Mouse (Mus musculus) heart, embryonic 14.5 days (tissue): ENCODE measurements around the gene Ago4. TPM values are rescaled to one million over a fixed set of nuclear protein-coding genes. Genes with fewer than 3 reads are reported as not detected.

Experiments
- ATAC-seq: fragments of 200-750 bp; cut with Nextera tagmentation; 2 replicates; pipeline ENCODE4 v1.8.0; 2017; ENCODE audit warnings: low read depth, moderate TSS enrichment; ENCODE audit not compliant: insufficient number of reproducible peaks, insufficient read depth, low FRiP score
- H3K27ac ChIP-seq, 2 experiments: fragments of 200-500 bp in 1 of 2; fragments of 300-500 bp in 1 of 2; sonication (generic) in 1 of 2; replicated peaks in 1 of 2; 2 replicates each; pipeline ENCODE4 v1.5.1; 2012 to 2014; ENCODE audit warnings: low read depth in 2 of 2, low read length in 2 of 2, control low read depth in 1 of 2, mild to moderate bottlenecking in 1 of 2, mixed read lengths in 1 of 2; ENCODE audit not compliant: control insufficient read depth in 1 of 2, insufficient read depth in 1 of 2
- H3K27me3 ChIP-seq: fragments of 300-500 bp; sonication (generic); 2 replicates; pipeline ENCODE4 v1.6.1; 2014; ENCODE audit warnings: mild to moderate bottlenecking, low read length, control low read depth; ENCODE audit not compliant: control insufficient read depth, insufficient read depth
- H3K36me3 ChIP-seq: fragments of 300-500 bp; sonication (generic); 2 replicates; pipeline ENCODE4 v1.6.1; 2014; ENCODE audit warnings: mild to moderate bottlenecking, control low read depth, low read length, mixed read lengths; ENCODE audit not compliant: control insufficient read depth, insufficient read depth
- H3K4me1 ChIP-seq, 2 experiments: fragments of 200-500 bp in 1 of 2; fragments of 300-500 bp in 1 of 2; sonication (generic) in 1 of 2; 2 replicates each; pipeline ENCODE4 v1.6.1; 2012 to 2014; ENCODE audit warnings: low read length in 2 of 2, control low read depth in 1 of 2, mixed read lengths in 1 of 2; ENCODE audit not compliant: control insufficient read depth in 2 of 2, insufficient read depth in 2 of 2
- H3K4me2 ChIP-seq: fragments of 300-500 bp; sonication (generic); 2 replicates; pipeline ENCODE4 v1.6.1; 2014; ENCODE audit warnings: mild to moderate bottlenecking, low read length
- H3K4me3 ChIP-seq, 2 experiments: fragments of 200-500 bp in 1 of 2; fragments of 300-500 bp in 1 of 2; sonication (generic) in 1 of 2; 2 replicates each; pipeline ENCODE4 v1.5.1; 2012 to 2014; ENCODE audit warnings: low read length in 2 of 2, mild to moderate bottlenecking in 2 of 2, control low read depth in 1 of 2, low read depth in 1 of 2, moderate library complexity in 1 of 2; ENCODE audit not compliant: control insufficient read depth in 1 of 2, insufficient read depth in 1 of 2
- H3K9ac ChIP-seq: fragments of 300-500 bp; sonication (generic); 2 replicates; pipeline ENCODE4 v1.6.1; 2014; ENCODE audit warnings: mild to moderate bottlenecking, low read length
- H3K9me3 ChIP-seq: fragments of 300-500 bp; sonication (generic); 2 replicates; pipeline ENCODE4 v1.6.1; 2016; ENCODE audit warnings: low read length, control low read depth; ENCODE audit not compliant: control insufficient read depth
- WGBS: fragments of 180-500 bp; shearing (Covaris S2); extraction: QIAGEN DNeasy Blood & Tissue Kit; methylation state at CpG from one replicate; pipeline ENCODE4 v1.1.7; 2014; 5-methylcytosine and 5-hydroxymethylcytosine counted together
- polyA plus RNA-seq: library from polyadenylated mRNA; unstranded; fragments of >200 nt; fragmentation: Nextera tagmentation; extraction: Ambion mirVana; gene quantifications from 2 replicates; pipeline ENCODE4 v1.2.1, GENCODE M21; 2014

Ago4 gene
- polyA plus RNA-seq, 1 experiment from 2014 or later: 1.6 TPM

- peak; percentile 91 for ATAC-seq
- no peaks in the 10 kb centered on the region for H3K9me3 ChIP-seq
- no peaks in the 10 kb centered on the region for H3K27me3 ChIP-seq
- H3K9ac ChIP-seq: peak within 1 kb of the TSS; percentile 83
- peak within 1 kb of the TSS; percentile 40 to 63; a peak in 2 of 4 replicates for H3K27ac ChIP-seq
- peak within 1 kb of the TSS; percentile 75 for H3K4me2 ChIP-seq
- H3K4me3 ChIP-seq: peak within 1 kb of the TSS; percentile 72 to 85
- WGBS: under 1% methylated on average over 54 of the region's 54 CpGs
- H3K4me1 ChIP-seq: peaks cover 0 to 2% of the 10 kb centered on the region in 2 experiments; a peak in 3 of 4 replicates
- peaks cover 16% of the 10 kb centered on the region for H3K36me3 ChIP-seq
Measured at GRCm38 (mm10) chr4:126556809-126557711, 23.8 kb upstream of the Ago4 start, which contains the start of gene Clspn. Gene Clspn (plus strand): TSS chr4:126556935.

DNA sequence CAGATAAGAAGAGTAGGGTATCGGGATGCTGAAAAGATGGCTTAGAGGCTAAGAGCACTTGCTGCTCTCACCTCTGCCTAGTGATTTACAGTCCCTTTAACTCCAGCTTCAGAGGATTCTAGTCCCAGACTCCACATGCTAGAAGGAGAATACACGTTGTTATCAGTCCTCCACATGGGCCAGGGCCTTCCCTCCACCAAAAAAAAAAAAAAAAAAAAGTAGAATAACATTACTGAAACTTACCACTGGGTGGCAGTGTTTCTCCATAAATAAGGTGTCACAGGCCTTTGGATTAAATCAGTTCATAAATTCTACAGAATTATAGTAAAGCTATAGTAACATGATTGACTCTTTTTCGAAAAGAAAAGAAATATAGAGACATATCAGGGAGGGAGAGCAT lies 21.2 kb upstream of the Ago4 start:
- 0 out of 2 replicates have a peak, but pooled peaks cover 2% of the 10 kb centered on the region for H3K9me3 ChIP-seq
- WGBS: 27% methylated on average over 3 of the region's 3 CpGs

GRCm38 (mm10) chr4:126553685-126554084 lies 20.4 kb upstream of the Ago4 start:
- 80% methylated on average over 1 of the region's 1 CpGs for WGBS
- Histone ChIP-seq H3K9me3 (0 out of 2 replicates have a peak, but pooled peaks cover 4% of the 10 kb centered on the region), H3K27me3 (no peaks in the 10 kb centered on the region), H3K36me3 (no peaks in the 10 kb centered on the region), H3K27ac (no peak overlapping the region), H3K4me3 (no peak overlapping the region), H3K9ac (no peak overlapping the region), H3K4me1 (peaks cover 0 to 2% of the 10 kb centered on the region in 2 experiments; a peak in 3 of 4 replicates), H3K4me2 (no peak overlapping the region)
- no peak for ATAC-seq

More for the DNA sequence above, 21.2 kb upstream of the Ago4 start:
- no peaks in the 10 kb centered on the region for H3K27me3 ChIP-seq
- peaks cover 0 to 2% of the 10 kb centered on the region in 2 experiments; a peak in 3 of 4 replicates for H3K4me1 ChIP-seq
- no peak overlapping the region for H3K27ac ChIP-seq
- no peak overlapping the region for H3K4me3 ChIP-seq
- ATAC-seq: no peak
- no peak overlapping the region for H3K4me2 ChIP-seq
- no peak overlapping the region for H3K9ac ChIP-seq
- H3K36me3 ChIP-seq: no peaks in the 10 kb centered on the region

GRCm38 (mm10) chr4:126553105-126553504 lies 19.8 kb upstream of the Ago4 start:
- Histone ChIP-seq H3K9ac (no peak overlapping the region), H3K4me3 (no peak overlapping the region), H3K4me2 (no peak overlapping the region), H3K4me1 (peaks cover 0 to 2% of the 10 kb centered on the region in 2 experiments; a peak in 2 of 4 replicates), H3K36me3 (no peaks in the 10 kb centered on the region), H3K9me3 (0 out of 2 replicates have a peak, but pooled peaks cover 4% of the 10 kb centered on the region), H3K27ac (no peak overlapping the region), H3K27me3 (no peaks in the 10 kb centered on the region)
- ATAC-seq: no peak
- 60% methylated on average over 8 of the region's 8 CpGs for WGBS

GRCm38 (mm10) chr4:126552136-126552535 lies 18.9 kb upstream of the Ago4 start:
- WGBS: 62% methylated on average over 7 of the region's 7 CpGs
- H3K27me3 ChIP-seq: no peaks in the 10 kb centered on the region
- no peak for ATAC-seq
- no peak overlapping the region for H3K27ac ChIP-seq
- no peaks in the 10 kb centered on the region for H3K36me3 ChIP-seq
- H3K9me3 ChIP-seq: 0 out of 2 replicates have a peak, but pooled peaks cover 4% of the 10 kb centered on the region
- no peak overlapping the region for H3K4me3 ChIP-seq
- no peak overlapping the region for H3K4me2 ChIP-seq
- H3K9ac ChIP-seq: no peak overlapping the region
- H3K4me1 ChIP-seq: peaks cover 0 to 2% of the 10 kb centered on the region in 2 experiments; a peak in 1 of 4 replicates

GRCm38 (mm10) chr4:126546183-126546582 lies 12.9 kb upstream of the Ago4 start:
- no peak overlapping the region for H3K27ac ChIP-seq
- WGBS: 69% methylated on average over 2 of the region's 2 CpGs
- 0 out of 2 replicates have a peak, but pooled peaks cover 4% of the 10 kb centered on the region for H3K9me3 ChIP-seq
- 0 out of 4 replicates have a peak, but pooled peaks cover 0 to 2% of the 10 kb centered on the region in 2 experiments for H3K4me1 ChIP-seq
- no peaks in the 10 kb centered on the region for H3K36me3 ChIP-seq
- no peak overlapping the region for H3K4me2 ChIP-seq
- no peak for ATAC-seq
- no peak overlapping the region for H3K4me3 ChIP-seq
- H3K9ac ChIP-seq: no peak overlapping the region
- no peaks in the 10 kb centered on the region for H3K27me3 ChIP-seq

- Histone ChIP-seq H3K36me3 (no peaks in the 10 kb centered on the region), H3K4me3 (no peak overlapping the region), H3K27ac (no peak overlapping the region), H3K4me2 (no peak overlapping the region), H3K9ac (no peak overlapping the region), H3K4me1 (0 out of 4 replicates have a peak, but pooled peaks cover 0 to 2% of the 10 kb centered on the region in 2 experiments), H3K9me3 (0 out of 2 replicates have a peak, but pooled peaks cover 4% of the 10 kb centered on the region), H3K27me3 (no peaks in the 10 kb centered on the region)
- 55% methylated on average over 5 of the region's 7 CpGs for WGBS
- no peak for ATAC-seq
Measured at GRCm38 (mm10) chr4:126545703-126546102, 12.4 kb upstream of the Ago4 start.
